Mouse (Mus musculus): Measurements from ENCODE around the gene Hspa13. TPM values are rescaled to one million over a fixed set of nuclear protein-coding genes. Genes with fewer than 3 reads are reported as not detected.
A peak's percentile ranks its signal among the peaks of the same experiment; 100 is the strongest.

Hspa13 gene
- polyA plus RNA-seq (2014; fragmentation: Nextera tagmentation; extraction: Ambion mirVana): 34.4 and 42.5 TPM in 2 replicates

- ATAC-seq (ENCODE audit: low FRiP score, low TSS enrichment): peak; percentile 99
Measured at GRCm38 (mm10) chr16:75766388-75767249, at the start of gene Hspa13. Gene Hspa13, minus strand, starts transcription at chr16:75767104.

DNA sequence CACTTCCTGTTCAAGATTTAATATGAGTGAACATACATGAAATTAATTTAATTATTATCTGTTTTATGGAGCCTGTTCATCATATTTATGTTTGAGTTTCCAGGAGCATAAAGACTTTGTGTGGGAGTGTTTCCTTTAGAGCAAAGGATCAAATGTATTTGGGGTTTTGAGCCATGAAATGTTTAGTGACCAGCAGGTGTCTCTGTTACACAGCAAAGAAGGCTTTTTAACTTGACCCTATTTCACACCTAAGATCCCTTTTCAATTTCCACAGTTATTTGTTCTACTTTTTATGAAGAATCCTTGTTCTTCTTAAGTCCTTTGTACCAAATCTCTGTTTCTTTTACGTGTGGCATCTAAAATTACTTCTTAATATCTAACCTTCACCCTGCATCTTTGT lies 12.4 kb upstream of the Hspa13 start:
- H3K9me3 ChIP-seq (ENCODE audit: control insufficient read depth, low read length): no peaks in the 10 kb centered on the region
- WGBS: 58% methylated on average over 1 of the region's 1 CpGs
- no peak for ATAC-seq (ENCODE audit: low FRiP score, low TSS enrichment)
- no peaks in the 10 kb centered on the region for H3K4me1 ChIP-seq (ENCODE audit: control insufficient read depth, insufficient read depth, low read length)
- no peak overlapping the region for H3K4me2 ChIP-seq (replicated peaks; ENCODE audit: low read depth, low read length)
- no peaks in the 10 kb centered on the region for H3K36me3 ChIP-seq (ENCODE audit: control insufficient read depth, insufficient read depth, low read length)
- H3K4me3 ChIP-seq (ENCODE audit: low read length): no peak overlapping the region
- no peak overlapping the region for H3K9ac ChIP-seq (ENCODE audit: low read depth, low read length)
- H3K27ac ChIP-seq (ENCODE audit: low read depth, low read length): no peak overlapping the region
- H3K27me3 ChIP-seq (ENCODE audit: control insufficient read depth, insufficient read depth, low read length): no peaks in the 10 kb centered on the region

More at GRCm38 (mm10) chr16:75766388-75767249, at the start of gene Hspa13:
- no peaks in the 10 kb centered on the region for H3K9me3 ChIP-seq (ENCODE audit: control insufficient read depth, low read length)
- H3K4me2 ChIP-seq (replicated peaks; ENCODE audit: low read depth, low read length): peak within 1 kb of the TSS; percentile 62
- 0% methylated on average over 51 of the region's 51 CpGs for WGBS
- H3K9ac ChIP-seq (ENCODE audit: low read depth, low read length): peak within 1 kb of the TSS; percentile 67
- peaks cover 4% of the 10 kb centered on the region; the same call in 1 of the 2 replicates for H3K4me1 ChIP-seq (ENCODE audit: control insufficient read depth, insufficient read depth, low read length)
- H3K36me3 ChIP-seq (ENCODE audit: control insufficient read depth, insufficient read depth, low read length): peaks cover 17% of the 10 kb centered on the region
- peak within 1 kb of the TSS; percentile 77 for H3K4me3 ChIP-seq (ENCODE audit: low read length)
- H3K27ac ChIP-seq (ENCODE audit: low read depth, low read length): peak within 1 kb of the TSS; percentile 14; the same call in 1 of the 2 replicates
- no peaks in the 10 kb centered on the region for H3K27me3 ChIP-seq (ENCODE audit: control insufficient read depth, insufficient read depth, low read length)

- WGBS: 91% methylated on average over 10 of the region's 10 CpGs
Measured at GRCm38 (mm10) chr16:75773222-75773621, 6.3 kb upstream of the Hspa13 start.

DNA sequence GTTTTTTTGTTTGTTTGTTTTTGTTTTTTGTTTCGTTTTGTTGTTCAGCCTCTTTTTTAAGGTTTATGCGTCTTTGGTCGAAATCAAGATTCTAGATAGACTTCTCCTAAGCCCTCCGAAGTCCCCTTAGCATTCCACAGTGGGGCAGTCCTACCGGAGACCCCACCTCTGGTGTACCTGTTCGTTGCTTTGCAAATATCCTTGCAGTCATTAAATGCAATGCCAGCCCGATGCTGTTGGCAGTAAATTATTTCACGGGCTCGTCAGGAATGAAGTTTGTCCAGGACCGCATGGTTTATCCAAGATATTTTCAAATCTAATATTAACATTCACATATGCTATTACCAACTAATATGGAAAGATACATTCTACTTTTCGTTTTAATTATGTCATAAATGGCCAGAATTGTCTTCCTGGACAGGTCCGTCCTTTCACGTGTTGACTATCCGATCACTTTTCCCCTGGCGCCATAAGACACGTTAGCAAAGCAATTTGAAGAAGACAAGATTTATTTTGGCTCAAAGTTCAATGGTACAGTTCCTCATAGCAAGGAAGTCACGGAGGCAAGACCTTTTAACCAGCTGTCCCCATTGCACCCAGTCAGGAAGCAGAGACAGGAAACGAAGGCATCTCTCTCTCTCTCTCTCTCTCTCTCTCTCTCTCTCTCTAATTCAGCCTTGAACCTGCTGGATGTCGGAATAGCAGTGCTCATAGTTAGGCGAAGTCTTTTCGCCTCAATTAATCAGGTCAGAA lies 522 bp upstream of the Hspa13 start:
- peaks cover 17% of the 10 kb centered on the region for H3K36me3 ChIP-seq (ENCODE audit: control insufficient read depth, insufficient read depth, low read length)
- 16% methylated on average over 21 of the region's 21 CpGs for WGBS
- ATAC-seq (ENCODE audit: low FRiP score, low TSS enrichment): peak; percentile 77
- H3K9ac ChIP-seq (ENCODE audit: low read depth, low read length): peak overlapping the region; percentile 51; the same call in 1 of the 2 replicates
- peak overlapping the region; percentile 77 for H3K4me3 ChIP-seq (ENCODE audit: low read length)
- peaks cover 4% of the 10 kb centered on the region; the same call in 1 of the 2 replicates for H3K4me1 ChIP-seq (ENCODE audit: control insufficient read depth, insufficient read depth, low read length)
- no peaks in the 10 kb centered on the region for H3K9me3 ChIP-seq (ENCODE audit: control insufficient read depth, low read length)
- peak overlapping the region; percentile 62 for H3K4me2 ChIP-seq (replicated peaks; ENCODE audit: low read depth, low read length)
- no peaks in the 10 kb centered on the region for H3K27me3 ChIP-seq (ENCODE audit: control insufficient read depth, insufficient read depth, low read length)
- peak overlapping the region; percentile 3; the same call in 1 of the 2 replicates for H3K27ac ChIP-seq (ENCODE audit: low read depth, low read length)

More at GRCm38 (mm10) chr16:75773222-75773621, 6.3 kb upstream of the Hspa13 start:
- no peak overlapping the region for H3K27ac ChIP-seq (ENCODE audit: low read depth, low read length)
- H3K9ac ChIP-seq (ENCODE audit: low read depth, low read length): no peak overlapping the region
- no peak overlapping the region for H3K4me2 ChIP-seq (replicated peaks; ENCODE audit: low read depth, low read length)
- H3K36me3 ChIP-seq (ENCODE audit: control insufficient read depth, insufficient read depth, low read length): no peaks in the 10 kb centered on the region
- ATAC-seq (ENCODE audit: low FRiP score, low TSS enrichment): no peak
- H3K4me3 ChIP-seq (ENCODE audit: low read length): no peak overlapping the region
- H3K4me1 ChIP-seq (ENCODE audit: control insufficient read depth, insufficient read depth, low read length): no peaks in the 10 kb centered on the region
- no peaks in the 10 kb centered on the region for H3K9me3 ChIP-seq (ENCODE audit: control insufficient read depth, low read length)
- no peaks in the 10 kb centered on the region for H3K27me3 ChIP-seq (ENCODE audit: control insufficient read depth, insufficient read depth, low read length)

DNA sequence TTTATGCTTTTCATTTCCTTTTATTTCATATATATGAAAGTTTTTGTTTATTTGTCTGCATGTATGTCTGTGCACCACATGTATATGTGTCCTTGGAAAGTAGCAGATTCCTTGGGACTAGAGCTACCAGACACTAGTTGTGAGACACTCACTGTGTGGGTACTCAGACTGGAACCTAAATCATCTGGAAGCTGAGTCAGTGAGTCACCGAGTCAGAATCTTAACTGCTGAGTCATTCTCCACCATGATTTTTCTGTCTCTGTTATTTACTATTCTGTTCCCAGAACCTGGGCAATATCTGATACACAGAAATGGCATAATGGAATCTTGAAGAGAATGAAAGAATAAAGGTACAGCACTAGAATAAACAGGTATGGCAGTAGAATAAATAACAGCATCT lies 14.0 kb downstream of the Hspa13 start:
- no peak overlapping the region for H3K27ac ChIP-seq (ENCODE audit: low read depth, low read length)
- no peak for ATAC-seq (ENCODE audit: low FRiP score, low TSS enrichment)
- H3K4me2 ChIP-seq (replicated peaks; ENCODE audit: low read depth, low read length): no peak overlapping the region
- no peak overlapping the region for H3K4me3 ChIP-seq (ENCODE audit: low read length)
- no peak overlapping the region for H3K9ac ChIP-seq (ENCODE audit: low read depth, low read length)
- H3K9me3 ChIP-seq (ENCODE audit: control insufficient read depth, low read length): no peaks in the 10 kb centered on the region
- 77% methylated on average over 1 of the region's 1 CpGs for WGBS
- no peaks in the 10 kb centered on the region for H3K4me1 ChIP-seq (ENCODE audit: control insufficient read depth, insufficient read depth, low read length)
- peaks cover 22% of the 10 kb centered on the region for H3K36me3 ChIP-seq (ENCODE audit: control insufficient read depth, insufficient read depth, low read length)
- no peaks in the 10 kb centered on the region for H3K27me3 ChIP-seq (ENCODE audit: control insufficient read depth, insufficient read depth, low read length)

DNA sequence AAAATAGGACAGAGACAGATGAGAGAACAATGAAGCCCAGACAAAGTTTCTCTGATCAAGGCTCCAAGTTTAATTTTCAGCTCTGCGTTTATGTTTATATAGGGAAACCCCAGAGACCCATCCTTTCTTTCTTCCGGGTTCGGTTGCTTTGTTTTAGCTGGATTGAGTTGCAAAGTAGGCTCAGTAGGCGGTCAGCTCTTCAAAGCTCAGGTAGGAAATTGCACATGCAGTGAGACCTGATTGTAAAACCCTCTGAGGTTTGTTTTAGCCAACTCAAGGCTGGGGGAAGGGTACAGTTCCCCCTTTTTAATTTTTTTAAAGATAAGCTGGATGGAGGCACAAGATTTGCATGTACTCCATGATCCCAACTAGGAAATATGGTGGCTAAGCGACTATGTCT lies 16.8 kb downstream of the Hspa13 start:
- no peak overlapping the region for H3K27ac ChIP-seq (ENCODE audit: low read depth, low read length)
- no peaks in the 10 kb centered on the region for H3K4me1 ChIP-seq (ENCODE audit: control insufficient read depth, insufficient read depth, low read length)
- H3K36me3 ChIP-seq (ENCODE audit: control insufficient read depth, insufficient read depth, low read length): no peaks in the 10 kb centered on the region; the same call in 1 of the 2 replicates
- no peak for ATAC-seq (ENCODE audit: low FRiP score, low TSS enrichment)
- H3K9ac ChIP-seq (ENCODE audit: low read depth, low read length): no peak overlapping the region
- no peaks in the 10 kb centered on the region for H3K27me3 ChIP-seq (ENCODE audit: control insufficient read depth, insufficient read depth, low read length)
- no peak overlapping the region for H3K4me3 ChIP-seq (ENCODE audit: low read length)
- WGBS: 46% methylated on average over 5 of the region's 5 CpGs
- no peak overlapping the region for H3K4me2 ChIP-seq (replicated peaks; ENCODE audit: low read depth, low read length)
- H3K9me3 ChIP-seq (ENCODE audit: control insufficient read depth, low read length): no peaks in the 10 kb centered on the region

GRCm38 (mm10) chr16:75748926-75749325 lies 18.0 kb downstream of the Hspa13 start:
- no peaks in the 10 kb centered on the region for H3K4me1 ChIP-seq (ENCODE audit: control insufficient read depth, insufficient read depth, low read length)
- no peak for ATAC-seq (ENCODE audit: low FRiP score, low TSS enrichment)
- H3K9ac ChIP-seq (ENCODE audit: low read depth, low read length): no peak overlapping the region
- H3K9me3 ChIP-seq (ENCODE audit: control insufficient read depth, low read length): no peaks in the 10 kb centered on the region
- no peaks in the 10 kb centered on the region for H3K27me3 ChIP-seq (ENCODE audit: control insufficient read depth, insufficient read depth, low read length)
- H3K36me3 ChIP-seq (ENCODE audit: control insufficient read depth, insufficient read depth, low read length): no peaks in the 10 kb centered on the region
- 97% methylated on average over 1 of the region's 1 CpGs for WGBS
- H3K4me3 ChIP-seq (ENCODE audit: low read length): no peak overlapping the region
- H3K27ac ChIP-seq (ENCODE audit: low read depth, low read length): no peak overlapping the region
- H3K4me2 ChIP-seq (replicated peaks; ENCODE audit: low read depth, low read length): no peak overlapping the region

GRCm38 (mm10) chr16:75744014-75744413 lies 22.9 kb downstream of the Hspa13 start:
- no peak overlapping the region for H3K27ac ChIP-seq (ENCODE audit: low read depth, low read length)
- H3K9ac ChIP-seq (ENCODE audit: low read depth, low read length): no peak overlapping the region
- H3K4me1 ChIP-seq (ENCODE audit: control insufficient read depth, insufficient read depth, low read length): no peaks in the 10 kb centered on the region
- H3K4me3 ChIP-seq (ENCODE audit: low read length): no peak overlapping the region
- H3K27me3 ChIP-seq (ENCODE audit: control insufficient read depth, insufficient read depth, low read length): no peaks in the 10 kb centered on the region
- ATAC-seq (ENCODE audit: low FRiP score, low TSS enrichment): no peak
- H3K4me2 ChIP-seq (replicated peaks; ENCODE audit: low read depth, low read length): no peak overlapping the region
- no peaks in the 10 kb centered on the region for H3K9me3 ChIP-seq (ENCODE audit: control insufficient read depth, low read length)
- 64% methylated on average over 3 of the region's 3 CpGs for WGBS
- no peaks in the 10 kb centered on the region for H3K36me3 ChIP-seq (ENCODE audit: control insufficient read depth, insufficient read depth, low read length)
